Mouse (Mus musculus) olfactory bulb, adult 2 months (tissue): ENCODE data around the gene Ace3.

Experiments
- CTCF ChIP-seq: fragments of 200-500 bp; IDR thresholded peaks from 2 replicates; pipeline ENCODE4 v1.5.1; 2012; ENCODE audit warnings: low read depth, mild to moderate bottlenecking, low read length, moderate library complexity; ENCODE audit not compliant: insufficient read depth
- POLR2A ChIP-seq: fragments of 200-500 bp; IDR thresholded peaks from 2 replicates; pipeline ENCODE4 v1.6.1; 2012; ENCODE audit warnings: mild to moderate bottlenecking, low read depth, low read length, moderate library complexity; ENCODE audit not compliant: insufficient read depth

GRCm38 (mm10) chr11:106037418-106037751 lies 42.9 kb downstream of the Ace3 start:
- no peak for TF ChIP-seq CTCF
- TF ChIP-seq POLR2A = no peak
